Mouse (Mus musculus): ENCODE data around the gene Myoz2. TPM values are rescaled to one million over a fixed set of nuclear protein-coding genes. Genes with fewer than 3 reads are reported as not detected.
A peak's percentile ranks its signal among the peaks of the same experiment; 100 is the strongest.

The Myoz2 gene
- polyA plus RNA-seq, 1 experiment, result 11.6 TPM

GRCm38 (mm10) chr3:123018792-123019191 lies 16.0 kb downstream of the Myoz2 start:
- Histone ChIP-seq H3K4me3 (replicated peaks; ENCODE audit: extremely low read depth, low read depth, low read length) (no peak overlapping the region), H3K4me1 (ENCODE audit: control insufficient read depth, insufficient read depth, low read length) (no peaks in the 10 kb centered on the region)
- TF ChIP-seq CTCF (IDR thresholded peaks at IDR 0.05; ENCODE audit: insufficient read depth, low read length), result no peak
- no peak for TF ChIP-seq POLR2A (IDR thresholded peaks at IDR 0.05; ENCODE audit: borderline replicate concordance, extremely low read depth, low read depth, low read length)
- 78% methylated on average over 2 of the region's 2 CpGs for WGBS
- no peak for DNase-seq

- TF ChIP-seq CTCF (IDR thresholded peaks at IDR 0.05; ENCODE audit: insufficient read depth, low read length) (no peak), POLR2A (IDR thresholded peaks at IDR 0.05; ENCODE audit: borderline replicate concordance, extremely low read depth, low read depth, low read length) (no peak)
- H3K4me1 ChIP-seq (ENCODE audit: control insufficient read depth, insufficient read depth, low read length), result no peaks in the 10 kb centered on the region
- H3K4me3 ChIP-seq (replicated peaks; ENCODE audit: extremely low read depth, low read depth, low read length), result no peak overlapping the region
- WGBS, result 89% methylated on average over 14 of the region's 14 CpGs
- DNase-seq, result no peak
Observed at GRCm38 (mm10) chr3:123013476-123013875, 21.3 kb downstream of the Myoz2 start.

- no peak for DNase-seq
- WGBS, result 37% methylated on average over 6 of the region's 6 CpGs
- no peaks in the 10 kb centered on the region for H3K4me1 ChIP-seq (ENCODE audit: control insufficient read depth, insufficient read depth, low read length)
- TF ChIP-seq POLR2A (IDR thresholded peaks at IDR 0.05; ENCODE audit: borderline replicate concordance, extremely low read depth, low read depth, low read length) (no peak), CTCF (IDR thresholded peaks at IDR 0.05; ENCODE audit: insufficient read depth, low read length) (no peak)
- H3K4me3 ChIP-seq (replicated peaks; ENCODE audit: extremely low read depth, low read depth, low read length), result no peak overlapping the region
Observed at GRCm38 (mm10) chr3:123009417-123009816, 25.4 kb downstream of the Myoz2 start.

- Histone ChIP-seq H3K4me3 (replicated peaks; ENCODE audit: extremely low read depth, low read depth, low read length) (no peak overlapping the region), H3K4me1 (ENCODE audit: control insufficient read depth, insufficient read depth, low read length) (no peaks in the 10 kb centered on the region)
- WGBS, result 62% methylated on average over 10 of the region's 10 CpGs
- TF ChIP-seq CTCF (IDR thresholded peaks at IDR 0.05; ENCODE audit: insufficient read depth, low read length), result no peak
- no peak for TF ChIP-seq POLR2A (IDR thresholded peaks at IDR 0.05; ENCODE audit: borderline replicate concordance, extremely low read depth, low read depth, low read length)
- DNase-seq, result no peak
Observed at GRCm38 (mm10) chr3:123007386-123007785, 27.4 kb downstream of the Myoz2 start.

- no peak for TF ChIP-seq CTCF (IDR thresholded peaks at IDR 0.05; ENCODE audit: insufficient read depth, low read length)
- TF ChIP-seq POLR2A (IDR thresholded peaks at IDR 0.05; ENCODE audit: borderline replicate concordance, extremely low read depth, low read depth, low read length), result no peak
- no peaks in the 10 kb centered on the region for H3K4me1 ChIP-seq (ENCODE audit: control insufficient read depth, insufficient read depth, low read length)
- no peak overlapping the region for H3K4me3 ChIP-seq (replicated peaks; ENCODE audit: extremely low read depth, low read depth, low read length)
- DNase-seq, result no peak
- WGBS, result 48% methylated on average over 3 of the region's 3 CpGs
Observed at GRCm38 (mm10) chr3:123001053-123001452, 33.8 kb downstream of the Myoz2 start.

GRCm38 (mm10) chr3:122998511-122998910 lies 36.3 kb downstream of the Myoz2 start:
- 70% methylated on average over 8 of the region's 8 CpGs for WGBS
- DNase-seq, result no peak
- no peaks in the 10 kb centered on the region for H3K4me1 ChIP-seq (ENCODE audit: control insufficient read depth, insufficient read depth, low read length)
- no peak overlapping the region for H3K4me3 ChIP-seq (replicated peaks; ENCODE audit: extremely low read depth, low read depth, low read length)
- TF ChIP-seq POLR2A (IDR thresholded peaks at IDR 0.05; ENCODE audit: borderline replicate concordance, extremely low read depth, low read depth, low read length) (no peak), CTCF (IDR thresholded peaks at IDR 0.05; ENCODE audit: insufficient read depth, low read length) (no peak)

GRCm38 (mm10) chr3:122996968-122997367 lies 37.8 kb downstream of the Myoz2 start:
- WGBS, result 80% methylated on average over 1 of the region's 1 CpGs
- no peaks in the 10 kb centered on the region for H3K4me1 ChIP-seq (ENCODE audit: control insufficient read depth, insufficient read depth, low read length)
- TF ChIP-seq CTCF (IDR thresholded peaks at IDR 0.05; ENCODE audit: insufficient read depth, low read length) (no peak), POLR2A (IDR thresholded peaks at IDR 0.05; ENCODE audit: borderline replicate concordance, extremely low read depth, low read depth, low read length) (no peak)
- H3K4me3 ChIP-seq (replicated peaks; ENCODE audit: extremely low read depth, low read depth, low read length), result no peak overlapping the region
- no peak for DNase-seq

GRCm38 (mm10) chr3:122986906-122987305 lies 47.9 kb downstream of the Myoz2 start:
- Histone ChIP-seq H3K4me3 (replicated peaks; ENCODE audit: extremely low read depth, low read depth, low read length) (no peak overlapping the region), H3K4me1 (ENCODE audit: control insufficient read depth, insufficient read depth, low read length) (peaks cover 8% of the 10 kb centered on the region)
- TF ChIP-seq POLR2A (IDR thresholded peaks at IDR 0.05; ENCODE audit: borderline replicate concordance, extremely low read depth, low read depth, low read length) (no peak), CTCF (IDR thresholded peaks at IDR 0.05; ENCODE audit: insufficient read depth, low read length) (no peak)
- DNase-seq, result no peak
- whole genome bisulfite sequencing, result 69% methylated on average over 11 of the region's 11 CpGs

- TF ChIP-seq CTCF (IDR thresholded peaks at IDR 0.05; ENCODE audit: insufficient read depth, low read length), result no peak
- no peak for TF ChIP-seq POLR2A (IDR thresholded peaks at IDR 0.05; ENCODE audit: borderline replicate concordance, extremely low read depth, low read depth, low read length)
- no peak for DNase-seq
Observed at GRCm38 (mm10) chr3:122986386-122986785, 48.4 kb downstream of the Myoz2 start.

GRCm38 (mm10) chr3:122985183-122985944 lies 49.5 kb downstream of the Myoz2 start:
- no peak for TF ChIP-seq POLR2A (IDR thresholded peaks at IDR 0.05; ENCODE audit: borderline replicate concordance, extremely low read depth, low read depth, low read length)
- TF ChIP-seq CTCF (IDR thresholded peaks at IDR 0.05; ENCODE audit: insufficient read depth, low read length), result no peak
- peak overlapping the region; percentile 37 for H3K4me3 ChIP-seq (replicated peaks; ENCODE audit: extremely low read depth, low read depth, low read length)
- peaks cover 8% of the 10 kb centered on the region for H3K4me1 ChIP-seq (ENCODE audit: control insufficient read depth, insufficient read depth, low read length)
- 19% methylated on average over 13 of the region's 13 CpGs for WGBS
- peak; percentile 9 for DNase-seq

More at GRCm38 (mm10) chr3:122986386-122986785, 48.4 kb downstream of the Myoz2 start:
- no peak overlapping the region for H3K4me3 ChIP-seq (replicated peaks; ENCODE audit: extremely low read depth, low read depth, low read length)
- H3K4me1 ChIP-seq (ENCODE audit: control insufficient read depth, insufficient read depth, low read length), result peaks cover 8% of the 10 kb centered on the region
- WGBS, result 19% methylated on average over 1 of the region's 1 CpGs

All from lung, adult 2 months (tissue).